Mouse (Mus musculus): ENCODE data around the gene Gdf9. TPM values are rescaled to one million over a fixed set of nuclear protein-coding genes. Genes with fewer than 3 reads are reported as not detected.

The Gdf9 gene
- polyA plus RNA-seq, 1 experiment from 2014 or later = 3.1 TPM

- ATAC-seq (ENCODE audit: insufficient number of reproducible peaks, insufficient read depth, low FRiP score, low TSS enrichment, low read depth) = no peak
- Histone ChIP-seq H3K4me2 (no peak overlapping the region), H3K36me3 (no peaks in the 10 kb centered on the region), H3K27ac (no peak overlapping the region), H3K4me1 (no peaks in the 10 kb centered on the region), H3K9ac (no peak overlapping the region), H3K27me3 (no peaks in the 10 kb centered on the region), H3K9me3 (no peaks in the 10 kb centered on the region), H3K4me3 (no peak overlapping the region)
- WGBS = 88% methylated on average over 8 of the region's 8 CpGs
These were observed 17.2 kb downstream of the Gdf9 start for GRCm38 (mm10) chr11:53447996-53448395.

- H3K9ac ChIP-seq = no peak overlapping the region
- no peak overlapping the region for H3K4me3 ChIP-seq
- H3K36me3 ChIP-seq = no peaks in the 10 kb centered on the region
- H3K27ac ChIP-seq = no peak overlapping the region
- H3K27me3 ChIP-seq = no peaks in the 10 kb centered on the region
- 78% methylated on average over 1 of the region's 1 CpGs for WGBS
- no peaks in the 10 kb centered on the region for H3K9me3 ChIP-seq
- no peak overlapping the region for H3K4me2 ChIP-seq
- H3K4me1 ChIP-seq = no peaks in the 10 kb centered on the region
- ATAC-seq (ENCODE audit: insufficient number of reproducible peaks, insufficient read depth, low FRiP score, low TSS enrichment, low read depth) = no peak
These were observed 17.7 kb downstream of the Gdf9 start for GRCm38 (mm10) chr11:53448529-53448928.

GRCm38 (mm10) chr11:53450070-53450705, 19.4 kb downstream of the Gdf9 start:
- ATAC-seq (ENCODE audit: insufficient number of reproducible peaks, insufficient read depth, low FRiP score, low TSS enrichment, low read depth) = no peak
- H3K9ac ChIP-seq = no peak overlapping the region
- no peaks in the 10 kb centered on the region for H3K36me3 ChIP-seq
- H3K4me3 ChIP-seq = no peak overlapping the region
- H3K4me2 ChIP-seq = no peak overlapping the region
- no peak overlapping the region for H3K27ac ChIP-seq
- H3K9me3 ChIP-seq = no peaks in the 10 kb centered on the region
- H3K4me1 ChIP-seq = no peaks in the 10 kb centered on the region
- WGBS = 56% methylated on average over 15 of the region's 15 CpGs
- H3K27me3 ChIP-seq = no peaks in the 10 kb centered on the region

- H3K9me3 ChIP-seq = no peaks in the 10 kb centered on the region
- no peaks in the 10 kb centered on the region for H3K27me3 ChIP-seq
- H3K9ac ChIP-seq = no peak overlapping the region
- no peak overlapping the region for H3K4me2 ChIP-seq
- no peaks in the 10 kb centered on the region for H3K4me1 ChIP-seq
- H3K27ac ChIP-seq = no peak overlapping the region
- no peak overlapping the region for H3K4me3 ChIP-seq
- WGBS = 76% methylated on average over 2 of the region's 2 CpGs
- ATAC-seq (ENCODE audit: insufficient number of reproducible peaks, insufficient read depth, low FRiP score, low TSS enrichment, low read depth) = no peak
- H3K36me3 ChIP-seq = no peaks in the 10 kb centered on the region
These were observed 20.5 kb downstream of the Gdf9 start for GRCm38 (mm10) chr11:53451361-53451760.

GRCm38 (mm10) chr11:53452396-53452795, 21.6 kb downstream of the Gdf9 start:
- 95% methylated on average over 9 of the region's 9 CpGs for WGBS
- no peak for ATAC-seq (ENCODE audit: insufficient number of reproducible peaks, insufficient read depth, low FRiP score, low TSS enrichment, low read depth)
- H3K36me3 ChIP-seq = no peaks in the 10 kb centered on the region
- no peak overlapping the region for H3K4me3 ChIP-seq
- H3K9ac ChIP-seq = no peak overlapping the region
- H3K27ac ChIP-seq = no peak overlapping the region
- H3K27me3 ChIP-seq = peaks cover 3% of the 10 kb centered on the region
- H3K4me2 ChIP-seq = no peak overlapping the region
- H3K4me1 ChIP-seq = peaks cover 2% of the 10 kb centered on the region; the same call in 1 of the 2 replicates
- no peaks in the 10 kb centered on the region for H3K9me3 ChIP-seq

- 84% methylated on average over 5 of the region's 5 CpGs for WGBS
These were observed 22.2 kb downstream of the Gdf9 start for GRCm38 (mm10) chr11:53453031-53453430.

GRCm38 (mm10) chr11:53456474-53457371, 25.9 kb downstream of the Gdf9 start, which contains the start of the genes Gm10447 and Shroom1:
TSS of gene Gm10447 (minus strand) at chr11:53457110.
TSS of gene Shroom1 (plus strand) at chr11:53457205.
- peaks cover 28% of the 10 kb centered on the region for H3K27me3 ChIP-seq
- peak within 1 kb of the TSS; percentile 85 for H3K4me2 ChIP-seq
- H3K36me3 ChIP-seq = no peaks in the 10 kb centered on the region
- WGBS = 2% methylated on average over 42 of the region's 42 CpGs
- peak within 1 kb of the TSS; percentile 76 for H3K9ac ChIP-seq
- peak within 1 kb of the TSS; percentile 57 for H3K4me3 ChIP-seq
- peaks cover 7% of the 10 kb centered on the region for H3K4me1 ChIP-seq
- ATAC-seq (ENCODE audit: insufficient number of reproducible peaks, insufficient read depth, low FRiP score, low TSS enrichment, low read depth) = peak; percentile 65
- H3K27ac ChIP-seq = peak within 1 kb of the TSS; percentile 12; the same call in 1 of the 2 replicates
- H3K9me3 ChIP-seq = no peaks in the 10 kb centered on the region

More at GRCm38 (mm10) chr11:53453031-53453430, 22.2 kb downstream of the Gdf9 start:
- no peak overlapping the region for H3K4me3 ChIP-seq
- no peak for ATAC-seq (ENCODE audit: insufficient number of reproducible peaks, insufficient read depth, low FRiP score, low TSS enrichment, low read depth)
- H3K4me2 ChIP-seq = no peak overlapping the region
- no peaks in the 10 kb centered on the region for H3K36me3 ChIP-seq
- H3K27ac ChIP-seq = no peak overlapping the region
- H3K4me1 ChIP-seq = peaks cover 5% of the 10 kb centered on the region; the same call in 1 of the 2 replicates
- H3K9ac ChIP-seq = no peak overlapping the region
- H3K27me3 ChIP-seq = peaks cover 9% of the 10 kb centered on the region
- H3K9me3 ChIP-seq = no peaks in the 10 kb centered on the region

- Histone ChIP-seq H3K9me3 (no peaks in the 10 kb centered on the region), H3K4me1 (peaks cover 9% of the 10 kb centered on the region), H3K36me3 (no peaks in the 10 kb centered on the region), H3K4me2 (peak overlapping the region; percentile 85), H3K27me3 (peaks cover 36% of the 10 kb centered on the region), H3K27ac (no peak overlapping the region), H3K4me3 (peak overlapping the region; percentile 57), H3K9ac (peak overlapping the region; percentile 76)
- ATAC-seq (ENCODE audit: insufficient number of reproducible peaks, insufficient read depth, low FRiP score, low TSS enrichment, low read depth) = no peak
- 4% methylated on average over 29 of the region's 29 CpGs for WGBS
These were observed 26.6 kb downstream of the Gdf9 start for GRCm38 (mm10) chr11:53457372-53457954.

- WGBS = 69% methylated on average over 3 of the region's 3 CpGs
- Histone ChIP-seq H3K36me3 (no peaks in the 10 kb centered on the region), H3K4me3 (no peak overlapping the region), H3K27me3 (peaks cover 51% of the 10 kb centered on the region), H3K4me2 (no peak overlapping the region), H3K9ac (no peak overlapping the region), H3K9me3 (no peaks in the 10 kb centered on the region), H3K27ac (no peak overlapping the region), H3K4me1 (peaks cover 18% of the 10 kb centered on the region)
- ATAC-seq (ENCODE audit: insufficient number of reproducible peaks, insufficient read depth, low FRiP score, low TSS enrichment, low read depth) = no peak
These were observed 28.2 kb downstream of the Gdf9 start for GRCm38 (mm10) chr11:53458996-53459395.

- Histone ChIP-seq H3K27me3 (peaks cover 63% of the 10 kb centered on the region), H3K4me2 (no peak overlapping the region), H3K4me3 (no peak overlapping the region), H3K36me3 (0 out of 2 replicates have a peak, but pooled peaks cover under 1% of the 10 kb centered on the region), H3K9ac (no peak overlapping the region), H3K9me3 (no peaks in the 10 kb centered on the region), H3K4me1 (peaks cover 19% of the 10 kb centered on the region), H3K27ac (no peak overlapping the region)
- 89% methylated on average over 3 of the region's 3 CpGs for WGBS
- ATAC-seq (ENCODE audit: insufficient number of reproducible peaks, insufficient read depth, low FRiP score, low TSS enrichment, low read depth) = no peak
These were observed 29.4 kb downstream of the Gdf9 start for GRCm38 (mm10) chr11:53460192-53460591.

GRCm38 (mm10) chr11:53461727-53462126, 30.9 kb downstream of the Gdf9 start:
- Histone ChIP-seq H3K9me3 (no peaks in the 10 kb centered on the region), H3K36me3 (0 out of 2 replicates have a peak, but pooled peaks cover 3% of the 10 kb centered on the region), H3K4me3 (no peak overlapping the region), H3K4me1 (peaks cover 29% of the 10 kb centered on the region), H3K27ac (no peak overlapping the region), H3K27me3 (peaks cover 77% of the 10 kb centered on the region), H3K9ac (no peak overlapping the region), H3K4me2 (no peak overlapping the region)
- 13% methylated on average over 5 of the region's 5 CpGs for WGBS
- no peak for ATAC-seq (ENCODE audit: insufficient number of reproducible peaks, insufficient read depth, low FRiP score, low TSS enrichment, low read depth)

All from embryonic facial prominence, embryonic 13.5 days (tissue).